In genomic region chr14:46970673-46971072, GRCm38 (mm10) we compare ENCODE assay signal across 11 mouse cellular contexts.
A peak's percentile ranks its signal among the peaks of the same experiment; 100 is the strongest.
DNase-seq lines count a peak whose midpoint lies in the region; ATAC-seq lines count a peak whose summit lies in the region.
"Had no signal": no experiment of that assay in that cellular context is flagged by ENCODE, and none has a peak within 500 bp of the region (broad histone marks: within the 10 kb centered on the region; RNA-seq: fewer than 3 reads in every experiment).

No protein-coding gene starts in this region.

- 66% methylated on average over 3 of the region's 3 CpGs for WGBS in heart, embryonic 12.5 days
- 70% methylated on average over 3 of the region's 3 CpGs for WGBS in neural tube, embryonic 15.5 days

- peak; percentile 52 to 71 for DNase-seq in heart, adult 18-20 months
- no peak for DNase-seq in neural tube, embryonic 10.5 days (ENCODE audit: extremely low spot score, low spot score)
- peak; percentile 23 to 33 for DNase-seq in frontal cortex, postnatal 14 days (ENCODE audit: low spot score in 2 of 2)
- DNase-seq in right cerebral cortex, postnatal 14 days, result peak; percentile 55
- DNase-seq in thymus, postnatal 10 days (ENCODE audit: low spot score in 2 of 2), result no peak

- H3K4me2 ChIP-seq in heart, embryonic 12.5 days, result no peak overlapping the region
- H3K4me2 ChIP-seq in neural tube, embryonic 15.5 days, result no peak overlapping the region
- H3K4me2 ChIP-seq: embryonic facial prominence, embryonic 12.5 days; lung, embryonic 15.5 days had no signal

- H3K9me3 ChIP-seq in heart, embryonic 12.5 days (replicated peaks), result no peaks in the 10 kb centered on the region
- no peaks in the 10 kb centered on the region for H3K9me3 ChIP-seq in neural tube, embryonic 15.5 days (replicated peaks)
- H3K9me3 ChIP-seq: embryonic facial prominence, embryonic 12.5 days; lung, embryonic 15.5 days had no signal

- H3K27me3 ChIP-seq in heart, embryonic 12.5 days (replicated peaks), result no peaks in the 10 kb centered on the region
- no peaks in the 10 kb centered on the region for H3K27me3 ChIP-seq in neural tube, embryonic 15.5 days (replicated peaks)
- H3K27me3 ChIP-seq: embryonic facial prominence, embryonic 12.5 days; lung, embryonic 15.5 days; Patski had no signal

- no peak overlapping the region for H3K9ac ChIP-seq in heart, embryonic 12.5 days
- H3K9ac ChIP-seq in neural tube, embryonic 15.5 days (replicated peaks), result no peak overlapping the region
- H3K9ac ChIP-seq: embryonic facial prominence, embryonic 12.5 days; lung, embryonic 15.5 days had no signal

- no peak for ATAC-seq in heart, embryonic 12.5 days (ENCODE audit: insufficient number of reproducible peaks, low FRiP score)
- ATAC-seq in neural tube, embryonic 15.5 days (ENCODE audit: low FRiP score), result peak; percentile 47; the same call in 1 of the 2 replicates
- no peak for ATAC-seq in megakaryocyte, adult 5-6 weeks (ENCODE audit: poor library complexity, severe bottlenecking)
- ATAC-seq: Patski had no signal

- H3K4me3 ChIP-seq in heart, embryonic 12.5 days, result no peak overlapping the region
- no peak overlapping the region for H3K4me3 ChIP-seq in neural tube, embryonic 15.5 days (replicated peaks)
- H3K4me3 ChIP-seq: embryonic facial prominence, embryonic 12.5 days; lung, embryonic 15.5 days had no signal

- H3K4me1 ChIP-seq in heart, embryonic 12.5 days (replicated peaks), result peaks cover 59% of the 10 kb centered on the region
- H3K4me1 ChIP-seq in neural tube, embryonic 15.5 days, result peaks cover 4% of the 10 kb centered on the region; the same call in 1 of the 2 replicates

- H3K36me3 ChIP-seq in heart, embryonic 12.5 days, result peaks cover 5% of the 10 kb centered on the region; the same call in 1 of the 2 replicates
- H3K36me3 ChIP-seq in neural tube, embryonic 15.5 days, result no peaks in the 10 kb centered on the region
- H3K36me3 ChIP-seq: embryonic facial prominence, embryonic 12.5 days; lung, embryonic 15.5 days had no signal

- H3K27ac ChIP-seq in heart, embryonic 12.5 days (ENCODE audit: poor library complexity, severe bottlenecking), result no peak overlapping the region
- no peak overlapping the region for H3K27ac ChIP-seq in neural tube, embryonic 15.5 days (replicated peaks)
- H3K27ac ChIP-seq: embryonic facial prominence, embryonic 12.5 days; lung, embryonic 15.5 days had no signal

Comparison
In these comparisons a context has a peak if more than half of its experiments do, and no peak if none do; other contexts are left out.
1. DNase-seq: peak in heart, adult 18-20 months (2 of 2), frontal cortex, postnatal 14 days (2 of 2) and right cerebral cortex, postnatal 14 days (single experiment); none in neural tube, embryonic 10.5 days (single experiment) and thymus, postnatal 10 days (0 of 2).